Mouse (Mus musculus) testis, adult 2 months (tissue): ENCODE data around the gene Paxbp1.

Experiments used
- CTCF ChIP-seq: fragments of 200-500 bp; IDR thresholded peaks from 2 replicates; pipeline ENCODE4 v1.5.1; 2012; ENCODE audit warnings: low read depth, mild to moderate bottlenecking, inconsistent platforms, low read length, moderate library complexity; ENCODE audit not compliant: control insufficient read depth, insufficient read depth, insufficient replicate concordance
- POLR2A ChIP-seq: fragments of 200-500 bp; IDR thresholded peaks from 2 replicates; pipeline ENCODE4 v1.6.1; 2012; ENCODE audit warnings: low read depth, mild to moderate bottlenecking, inconsistent platforms, low read length, moderate library complexity; ENCODE audit not compliant: control insufficient read depth

DNA sequence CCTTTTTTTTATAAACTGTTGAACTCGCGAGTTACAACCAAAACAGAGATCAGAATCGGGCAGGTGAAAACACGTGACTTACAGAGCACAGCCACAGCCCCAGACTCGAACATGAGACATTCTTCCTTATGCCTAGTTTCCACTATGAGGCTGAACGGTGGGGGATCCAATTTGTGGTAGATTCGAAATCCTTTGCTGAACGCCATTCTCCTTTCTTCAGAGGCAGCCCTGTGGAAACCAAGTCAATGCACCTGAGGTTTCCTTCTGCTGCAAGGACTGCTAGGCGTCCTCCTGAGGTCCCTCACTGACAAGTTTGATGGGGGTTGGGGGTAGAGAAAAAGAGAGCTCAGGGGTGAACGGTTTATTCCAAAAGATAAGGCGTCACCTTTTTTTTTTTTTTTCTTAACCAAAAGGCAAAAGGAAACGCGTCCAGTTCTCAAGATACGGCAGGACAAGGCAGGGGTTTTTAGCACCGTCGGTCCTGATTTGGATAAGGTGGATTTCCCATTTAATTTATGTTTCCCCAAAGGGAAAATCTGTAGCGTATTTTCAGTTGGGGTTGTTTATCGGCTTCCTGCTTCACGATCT is 34.3 kb downstream of the Paxbp1 start:
- TF ChIP-seq CTCF (no peak), POLR2A (no peak)
